Mouse (Mus musculus): ENCODE data around the gene Plekhg3.

DNA sequence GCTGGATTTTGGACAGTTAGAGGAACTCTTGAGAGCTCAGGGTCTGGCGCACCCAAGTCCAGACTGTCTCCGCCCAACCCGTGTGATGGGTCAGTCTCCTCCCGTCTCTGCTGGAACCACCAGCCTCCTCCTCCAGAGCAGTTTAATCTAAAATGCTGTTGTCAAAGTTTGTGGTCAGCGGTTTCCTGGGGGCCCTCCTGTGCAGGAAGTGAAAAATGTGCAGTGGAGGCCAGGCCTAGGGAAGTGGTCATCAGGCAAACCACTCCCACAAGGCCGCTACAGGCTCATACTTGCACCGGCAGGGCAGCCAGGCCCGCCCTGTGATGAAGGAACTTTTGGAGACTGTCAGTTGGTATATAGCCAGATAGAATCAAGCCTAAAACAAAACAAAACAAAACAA, 6.7 kb downstream of the Plekhg3 start:
- no peak for TF ChIP-seq POLR2A (IDR thresholded peaks at IDR 0.05; ENCODE audit: insufficient read depth, low read length)
- TF ChIP-seq CTCF (IDR thresholded peaks at IDR 0.05; ENCODE audit: low read depth, low read length), result no peak
- TF ChIP-seq EP300 (IDR thresholded peaks at IDR 0.05; ENCODE audit: insufficient read depth, low read depth, low read length), result no peak
